Mouse (Mus musculus): ENCODE measurements around the gene Olfr118. TPM values are rescaled to one million over a fixed set of nuclear protein-coding genes. Genes with fewer than 3 reads are reported as not detected.
"Not testable (repeated sequence)": the region's sequence is repeated elsewhere in the genome, so short reads cannot be mapped to it uniquely, and the experiment has no call there.

The Olfr118 gene
- polyA plus RNA-seq (2016; fragmentation: Nextera tagmentation; extraction: Ambion mirVana) = not detected in 2 replicates

- Histone ChIP-seq H3K27ac (no peak within 1 kb of the TSS), H3K4me2 (replicated peaks) (no peak within 1 kb of the TSS)
- 73% methylated on average over 2 of the region's 2 CpGs for WGBS
Observed at GRCm38 (mm10) chr17:37666688-37667087, at the start of gene Olfr118. Gene Olfr118, plus strand, starts transcription at chr17:37666988.

GRCm38 (mm10) chr17:37627009-37627408 lies 39.8 kb upstream of the Olfr118 start, which contains the start of the genes Olfr115 and Olfr116:
Gene Olfr115, minus strand, starts transcription at chr17:37627109.
Gene Olfr116, minus strand, starts transcription at chr17:37627199.
- no peak within 1 kb of the TSS for H3K9ac ChIP-seq
- H3K27ac ChIP-seq = no peak within 1 kb of the TSS
- no peak for ATAC-seq (ENCODE audit: insufficient number of reproducible peaks, insufficient read depth, low FRiP score, low TSS enrichment)
- H3K27me3 ChIP-seq = no peaks in the 10 kb centered on the region
- no peak within 1 kb of the TSS for H3K4me3 ChIP-seq
- no peak within 1 kb of the TSS for H3K4me2 ChIP-seq (replicated peaks)
- peaks cover 8% of the 10 kb centered on the region for H3K9me3 ChIP-seq
- H3K36me3 ChIP-seq = no peaks in the 10 kb centered on the region
- H3K4me1 ChIP-seq = no peaks in the 10 kb centered on the region
- WGBS = 83% methylated on average over 2 of the region's 2 CpGs

More at GRCm38 (mm10) chr17:37666688-37667087, at the start of gene Olfr118:
- Histone ChIP-seq H3K4me3 (no peak within 1 kb of the TSS), H3K4me1 (no peaks in the 10 kb centered on the region), H3K36me3 (no peaks in the 10 kb centered on the region), H3K27me3 (no peaks in the 10 kb centered on the region), H3K9ac (no peak within 1 kb of the TSS), H3K9me3 (no peaks in the 10 kb centered on the region)
- no peak for ATAC-seq (ENCODE audit: insufficient number of reproducible peaks, insufficient read depth, low FRiP score, low TSS enrichment)

GRCm38 (mm10) chr17:37663682-37664081 lies 3.1 kb upstream of the Olfr118 start, which contains the start of gene Olfr117:
Gene Olfr117, minus strand, starts transcription at chr17:37663782.
- H3K4me1 ChIP-seq = no peaks in the 10 kb centered on the region
- H3K36me3 ChIP-seq = no peaks in the 10 kb centered on the region
- H3K27me3 ChIP-seq = no peaks in the 10 kb centered on the region
- H3K27ac ChIP-seq = no peak within 1 kb of the TSS
- H3K4me2 ChIP-seq (replicated peaks) = no peak within 1 kb of the TSS
- no peak within 1 kb of the TSS for H3K9ac ChIP-seq
- WGBS = 55% methylated on average over 1 of the region's 1 CpGs
- no peaks in the 10 kb centered on the region for H3K9me3 ChIP-seq
- no peak within 1 kb of the TSS for H3K4me3 ChIP-seq
- ATAC-seq (ENCODE audit: insufficient number of reproducible peaks, insufficient read depth, low FRiP score, low TSS enrichment) = no peak

GRCm38 (mm10) chr17:37696264-37696663 lies 29.5 kb downstream of the Olfr118 start, which contains the start of gene Olfr119:
Gene Olfr119, plus strand, starts transcription at chr17:37696564.
- not testable (repeated sequence) for H3K4me2 ChIP-seq (replicated peaks); ATAC-seq (ENCODE audit: insufficient number of reproducible peaks, insufficient read depth, low FRiP score, low TSS enrichment); H3K9me3 ChIP-seq; H3K27me3 ChIP-seq; H3K4me1 ChIP-seq; H3K36me3 ChIP-seq; H3K27ac ChIP-seq; H3K9ac ChIP-seq; H3K4me3 ChIP-seq
- WGBS = 76% methylated on average over 1 of the region's 1 CpGs

- no peaks in the 10 kb centered on the region for H3K4me1 ChIP-seq
- H3K27me3 ChIP-seq = no peaks in the 10 kb centered on the region
- no peak for ATAC-seq (ENCODE audit: insufficient number of reproducible peaks, insufficient read depth, low FRiP score, low TSS enrichment)
- no peak within 1 kb of the TSS for H3K9ac ChIP-seq
- 55% methylated on average over 1 of the region's 1 CpGs for WGBS
- H3K4me2 ChIP-seq (replicated peaks) = no peak within 1 kb of the TSS
- H3K9me3 ChIP-seq = no peaks in the 10 kb centered on the region
- no peaks in the 10 kb centered on the region for H3K36me3 ChIP-seq
- H3K4me3 ChIP-seq = no peak within 1 kb of the TSS
- no peak within 1 kb of the TSS for H3K27ac ChIP-seq
Observed at GRCm38 (mm10) chr17:37721508-37721907, 54.7 kb downstream of the Olfr118 start, which contains the start of gene Olfr120. Gene Olfr120, plus strand, starts transcription at chr17:37721808.

Other genes with a start within 250 kb of the Olfr118 start
- not detected in 2 replicates for gene Olfr108, start 221.5 kb upstream of the Olfr118 start, polyA plus RNA-seq (2016; fragmentation: Nextera tagmentation; extraction: Ambion mirVana)
- not detected in 2 replicates for gene Olfr109, start 208.1 kb upstream of the Olfr118 start, polyA plus RNA-seq (2016; fragmentation: Nextera tagmentation; extraction: Ambion mirVana)
- gene H2-M2, start 183.4 kb upstream of the Olfr118 start, polyA plus RNA-seq (2016; fragmentation: Nextera tagmentation; extraction: Ambion mirVana) = not detected in 2 replicates
- gene Olfr110, start 174.5 kb upstream of the Olfr118 start, polyA plus RNA-seq (2016; fragmentation: Nextera tagmentation; extraction: Ambion mirVana) = not detected in 2 replicates
- not detected in 2 replicates for gene Olfr111, start 159.0 kb upstream of the Olfr118 start, polyA plus RNA-seq (2016; fragmentation: Nextera tagmentation; extraction: Ambion mirVana)
- gene Olfr112, start 97.5 kb upstream of the Olfr118 start, polyA plus RNA-seq (2016; fragmentation: Nextera tagmentation; extraction: Ambion mirVana) = not detected in 2 replicates
- not detected in 2 replicates for gene Olfr113, start 89.3 kb upstream of the Olfr118 start, polyA plus RNA-seq (2016; fragmentation: Nextera tagmentation; extraction: Ambion mirVana)
- gene Olfr114, start 74.2 kb upstream of the Olfr118 start, polyA plus RNA-seq (2016; fragmentation: Nextera tagmentation; extraction: Ambion mirVana) = not detected in 2 replicates
- not detected in 2 replicates for gene Olfr115, start 39.9 kb upstream of the Olfr118 start, polyA plus RNA-seq (2016; fragmentation: Nextera tagmentation; extraction: Ambion mirVana)
- gene Olfr116, start 39.8 kb upstream of the Olfr118 start, polyA plus RNA-seq (2016; fragmentation: Nextera tagmentation; extraction: Ambion mirVana) = not detected in 2 replicates
- gene Olfr117, start 3.2 kb upstream of the Olfr118 start, polyA plus RNA-seq (2016; fragmentation: Nextera tagmentation; extraction: Ambion mirVana) = not detected in 2 replicates
- gene Olfr119, start 29.6 kb downstream of the Olfr118 start, polyA plus RNA-seq (2016; fragmentation: Nextera tagmentation; extraction: Ambion mirVana) = not detected in 2 replicates
- not detected in 2 replicates for gene Olfr120, start 54.8 kb downstream of the Olfr118 start, polyA plus RNA-seq (2016; fragmentation: Nextera tagmentation; extraction: Ambion mirVana)
- gene Olfr121, start 81.9 kb downstream of the Olfr118 start, polyA plus RNA-seq (2016; fragmentation: Nextera tagmentation; extraction: Ambion mirVana) = not detected in 2 replicates
- not detected in 2 replicates for gene Olfr122, start 101.6 kb downstream of the Olfr118 start, polyA plus RNA-seq (2016; fragmentation: Nextera tagmentation; extraction: Ambion mirVana)
- gene Olfr123, start 126.5 kb downstream of the Olfr118 start, polyA plus RNA-seq (2016; fragmentation: Nextera tagmentation; extraction: Ambion mirVana) = not detected in 2 replicates
- not detected in 2 replicates for gene Olfr124, start 132.9 kb downstream of the Olfr118 start, polyA plus RNA-seq (2016; fragmentation: Nextera tagmentation; extraction: Ambion mirVana)
- gene Olfr125, start 166.0 kb downstream of the Olfr118 start, polyA plus RNA-seq (2016; fragmentation: Nextera tagmentation; extraction: Ambion mirVana) = not detected in 2 replicates
- not detected in 2 replicates for gene Olfr126, start 180.5 kb downstream of the Olfr118 start, polyA plus RNA-seq (2016; fragmentation: Nextera tagmentation; extraction: Ambion mirVana)
- gene Olfr127, start 233.4 kb downstream of the Olfr118 start, polyA plus RNA-seq (2016; fragmentation: Nextera tagmentation; extraction: Ambion mirVana) = not detected in 2 replicates